26 mouse cellular contexts compared by ENCODE assay signal in genomic region chr10:20464631-20465030, GRCm38 (mm10).
A peak's percentile ranks its signal among the peaks of the same experiment; 100 is the strongest.
DNase-seq lines count a peak whose midpoint lies in the region; ATAC-seq and TF ChIP-seq lines count a peak whose summit lies in the region.
"Had no signal": no experiment of that assay in that cellular context is flagged by ENCODE, and none has a peak within 500 bp of the region (broad histone marks: within the 10 kb centered on the region; RNA-seq: fewer than 3 reads in every experiment).

No protein-coding gene starts in this region.

- WGBS in hindbrain, embryonic 13.5 days: 82% methylated on average over 3 of the region's 3 CpGs
- WGBS in hindbrain, embryonic 16.5 days: 78% methylated on average over 3 of the region's 3 CpGs

- CTCF ChIA-PET in Patski (lab: Charles Lee): no interaction called here

- no peak for ATAC-seq in Patski
- ATAC-seq in hindbrain, embryonic 13.5 days (ENCODE audit: low FRiP score): no peak
- ATAC-seq in hindbrain, embryonic 16.5 days: no peak
- ATAC-seq: activated CD4-positive, CD25-positive, alpha-beta regulatory T cell, adult 4 months; forebrain, embryonic 14.5 days; forebrain, embryonic 16.5 days had no signal

- no peak overlapping the region for H3K27ac ChIP-seq in hindbrain, embryonic 13.5 days
- no peak overlapping the region for H3K27ac ChIP-seq in hindbrain, embryonic 16.5 days (ENCODE audit: low read depth, low read length)
- H3K27ac ChIP-seq: embryonic facial prominence, embryonic 13.5 days; embryonic facial prominence, embryonic 15.5 days; forebrain, embryonic 10.5 days; forebrain, embryonic 12.5 days had no signal

- H3K9me3 ChIP-seq in hindbrain, embryonic 13.5 days: no peaks in the 10 kb centered on the region
- H3K9me3 ChIP-seq in hindbrain, embryonic 16.5 days (ENCODE audit: control insufficient read depth, low read length): no peaks in the 10 kb centered on the region
- H3K9me3 ChIP-seq: embryonic facial prominence, embryonic 13.5 days; embryonic facial prominence, embryonic 15.5 days; forebrain, embryonic 10.5 days; forebrain, embryonic 12.5 days; G1E had no signal

- peaks cover 3% of the 10 kb centered on the region for H3K27me3 ChIP-seq in Patski
- no peaks in the 10 kb centered on the region for H3K27me3 ChIP-seq in hindbrain, embryonic 13.5 days
- no peaks in the 10 kb centered on the region for H3K27me3 ChIP-seq in hindbrain, embryonic 16.5 days (replicated peaks; ENCODE audit: control insufficient read depth, insufficient read depth, low read length)
- H3K27me3 ChIP-seq: CH12.LX; embryonic facial prominence, embryonic 13.5 days; embryonic facial prominence, embryonic 15.5 days; forebrain, embryonic 12.5 days had no signal

- no peak overlapping the region for H3K9ac ChIP-seq in hindbrain, embryonic 13.5 days
- no peak overlapping the region for H3K9ac ChIP-seq in hindbrain, embryonic 16.5 days (ENCODE audit: low read depth, low read length)
- H3K9ac ChIP-seq: embryonic facial prominence, embryonic 13.5 days; embryonic facial prominence, embryonic 15.5 days; forebrain, embryonic 12.5 days had no signal

- H3K4me3 ChIP-seq in hindbrain, embryonic 13.5 days: no peak overlapping the region
- no peak overlapping the region for H3K4me3 ChIP-seq in hindbrain, embryonic 16.5 days (ENCODE audit: low read length)
- H3K4me3 ChIP-seq: embryonic facial prominence, embryonic 13.5 days; embryonic facial prominence, embryonic 15.5 days; forebrain, embryonic 10.5 days; forebrain, embryonic 12.5 days had no signal

- no peaks in the 10 kb centered on the region for H3K4me1 ChIP-seq in hindbrain, embryonic 13.5 days (replicated peaks)
- H3K4me1 ChIP-seq in hindbrain, embryonic 16.5 days (ENCODE audit: control insufficient read depth, insufficient read depth, low read depth, low read length): no peaks in the 10 kb centered on the region
- H3K4me1 ChIP-seq: forebrain, embryonic 10.5 days; forebrain, embryonic 12.5 days had no signal

- peak; percentile 10 for TF ChIP-seq CTCF in Patski (IDR thresholded peaks at IDR 0.05)

- in situ Hi-C loops in Patski (cut with MboI; ENCODE audit: low pct_unique_long_range_greater_than_20kb): no loop called here

- peak; percentile 25 for DNase-seq in retina, adult 2 months (ENCODE audit: low read depth, low spot score)
- DNase-seq in retina, embryonic 14.5 days (ENCODE audit: low spot score): no peak
- DNase-seq in Muller cell, postnatal 12 days (ENCODE audit: inconsistent ontology term): peak; percentile 15
- no peak for DNase-seq in Patski (ENCODE audit: low read depth, low spot score)
- DNase-seq in fibroblast of lung, adult 2 months (ENCODE audit: low read depth): peak; percentile 10
- no peak for DNase-seq in spleen, postnatal 14 days (ENCODE audit: low spot score in 2 of 2)
- DNase-seq: adrenal gland, postnatal 10 days; adrenal gland, postnatal 25 days; cerebellum, adult 11 months; cerebellum, adult 18-20 months; cerebellum, adult 8-10 months; cerebellum, adult 9-11 months; cerebellum, postnatal 14 days; cerebellum, postnatal 36 days; embryo, embryonic 11 days had no signal

- H3K4me2 ChIP-seq in hindbrain, embryonic 13.5 days: no peak overlapping the region
- H3K4me2 ChIP-seq in hindbrain, embryonic 16.5 days (ENCODE audit: low read length): no peak overlapping the region
- H3K4me2 ChIP-seq: embryonic facial prominence, embryonic 13.5 days; embryonic facial prominence, embryonic 15.5 days; forebrain, embryonic 12.5 days had no signal

- no peaks in the 10 kb centered on the region for H3K36me3 ChIP-seq in hindbrain, embryonic 13.5 days
- H3K36me3 ChIP-seq in hindbrain, embryonic 16.5 days (ENCODE audit: control insufficient read depth, insufficient read depth, low read length): no peaks in the 10 kb centered on the region
- H3K36me3 ChIP-seq: embryonic facial prominence, embryonic 13.5 days; embryonic facial prominence, embryonic 15.5 days; forebrain, embryonic 10.5 days; forebrain, embryonic 12.5 days; G1E had no signal

- POLR2A ChIA-PET in Patski (lab: Charles Lee): no interaction called here

Comparison
In these comparisons a context has a peak if more than half of its experiments do, and no peak if none do; other contexts are left out.
1. DNase-seq: peak in retina, adult 2 months (single experiment), Muller cell, postnatal 12 days (single experiment) and fibroblast of lung, adult 2 months (single experiment); none in retina, embryonic 14.5 days (single experiment), Patski (single experiment) and spleen, postnatal 14 days (0 of 2).